Mouse (Mus musculus) left cerebral cortex, postnatal 14 days (tissue): ENCODE measurements around the gene Abat. TPM values are rescaled to one million over a fixed set of nuclear protein-coding genes. Genes with fewer than 3 reads are reported as not detected.

Experiments used
- DNase-seq, 2 experiments: peaks; one replicate each; pipeline ENCODE4 v3.0.0; 2021 to 2022; ENCODE audit warnings: low spot score in 2 of 2, mixed read lengths in 1 of 2
- intact Hi-C: fragments of 180-260 bp; cut with DNase I; formaldehyde crosslinking; loops from one replicate; pipeline ENCODE4 v1.15.1; 2025
- total RNA-seq, 2 experiments: library from RNA; stranded (reverse); gene quantifications; 2 replicates each; pipeline ENCODE4 v1.2.3; 2021

Abat gene
- total RNA-seq, 2 experiments from 2014 or later = 171 to 179 TPM

- DNase-seq = no peak
- intact Hi-C loops = no loop called here
Measured at GRCm38 (mm10) chr16:8612214-8613005, 99.2 kb downstream of the Abat start.

DNA sequence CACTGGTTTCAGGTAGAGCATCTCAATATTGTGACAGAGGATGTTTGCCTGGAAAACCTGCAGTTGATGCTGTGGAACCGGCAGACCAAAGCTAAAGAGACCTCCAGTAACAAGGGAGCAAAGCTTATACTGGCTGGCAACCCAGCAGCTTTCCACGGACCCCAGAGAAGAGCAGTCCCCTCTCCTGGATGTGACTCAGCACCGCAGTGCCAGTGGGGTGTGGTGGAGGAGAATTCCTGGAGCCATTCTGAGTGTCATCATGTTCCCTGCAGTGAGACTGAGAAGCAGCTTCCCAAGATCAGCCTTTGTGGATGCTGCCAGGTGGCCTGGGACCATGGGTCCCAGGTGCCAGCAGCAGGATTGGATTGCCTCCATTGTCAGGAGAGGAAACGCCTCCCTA is 99.8 kb downstream of the Abat start:
- no peak for DNase-seq
- intact Hi-C loops = no loop called here

GRCm38 (mm10) chr16:8613447-8613846 is 100.2 kb downstream of the Abat start:
- no peak for DNase-seq
- intact Hi-C loops = no loop called here

DNA sequence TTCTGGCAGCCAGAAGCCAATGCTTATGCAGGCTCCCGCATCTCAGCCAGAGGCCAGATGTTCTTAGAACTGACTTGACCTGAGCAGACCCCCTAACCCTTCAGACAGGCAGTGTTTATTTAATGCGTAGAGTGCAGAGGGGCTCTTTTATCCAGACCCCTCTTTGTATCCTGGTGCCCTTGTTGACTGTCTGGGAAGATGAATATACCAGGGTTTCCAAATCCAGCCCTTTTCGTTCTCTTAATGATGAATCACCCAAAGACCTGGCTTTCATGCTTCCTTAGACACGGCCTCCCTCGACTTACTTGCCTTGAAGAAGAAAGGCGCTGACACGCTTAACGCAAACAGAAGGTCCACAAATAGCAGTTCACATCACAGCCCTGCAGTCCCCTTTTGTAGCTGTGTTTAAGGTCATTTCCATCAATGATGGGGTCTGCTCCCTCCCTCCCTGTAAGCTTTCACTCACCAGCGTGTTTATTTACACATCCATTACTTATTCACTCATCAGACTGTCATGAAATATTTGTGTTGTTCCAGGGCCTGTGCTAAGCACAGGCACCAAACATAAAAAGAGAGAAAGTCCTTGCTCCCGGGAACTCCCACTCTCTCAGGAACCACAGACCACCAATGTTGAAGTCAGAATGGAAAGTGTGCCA is 106.6 kb downstream of the Abat start:
- DNase-seq = no peak
- intact Hi-C loops = no loop called here

- no peak for DNase-seq
Measured at GRCm38 (mm10) chr16:8620315-8621115, 107.3 kb downstream of the Abat start.

GRCm38 (mm10) chr16:8630419-8630818 is 117.2 kb downstream of the Abat start:
- DNase-seq = no peak
- intact Hi-C loops = loop anchor here (5.0 kb wide), 1 partner anchor 138 kb away; no protein-coding TSS in a partner anchor

More at GRCm38 (mm10) chr16:8620315-8621115, 107.3 kb downstream of the Abat start:
- intact Hi-C loops = no loop called here

- no peak for DNase-seq
- intact Hi-C loops = loop anchor here (5.0 kb wide), 1 partner anchor 139 kb away; no protein-coding TSS in a partner anchor
Measured at GRCm38 (mm10) chr16:8631428-8631827, 118.2 kb downstream of the Abat start.

GRCm38 (mm10) chr16:8636867-8637216 is 123.6 kb downstream of the Abat start:
- DNase-seq = no peak
- intact Hi-C loops = no loop called here

GRCm38 (mm10) chr16:8637217-8638051 is 124.2 kb downstream of the Abat start, which contains the start of the genes Pmm2 and Tmem186:
Gene Pmm2, plus strand, starts transcription at chr16:8637674.
Gene Tmem186, minus strand, starts transcription at chr16:8637712.
- intact Hi-C loops = no loop called here
- peak; percentile 85 to 94 for DNase-seq

DNA sequence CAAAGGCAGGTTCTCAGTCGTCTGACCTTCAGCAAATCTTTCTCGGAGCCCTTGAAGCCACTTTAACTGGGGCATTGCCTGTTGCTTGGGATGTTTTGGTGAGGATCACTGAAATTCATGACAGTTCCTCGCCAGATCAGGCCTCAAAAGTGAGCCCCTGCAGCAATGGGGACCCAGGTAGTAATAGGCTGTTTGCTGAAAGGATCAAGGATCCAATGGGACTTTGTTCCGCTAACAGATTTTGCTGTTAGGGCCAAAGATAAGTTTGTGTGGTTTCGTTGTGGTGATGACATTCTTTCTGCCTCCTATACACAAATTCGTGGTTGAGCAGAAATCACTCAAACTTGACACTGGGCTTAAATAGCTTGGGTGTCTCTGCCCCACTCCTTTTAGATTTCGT is 124.9 kb downstream of the Abat start:
- intact Hi-C loops = no loop called here
- DNase-seq = no peak

- no peak for DNase-seq
- intact Hi-C loops = no loop called here
Measured at GRCm38 (mm10) chr16:8639466-8640191, 126.4 kb downstream of the Abat start.

DNA sequence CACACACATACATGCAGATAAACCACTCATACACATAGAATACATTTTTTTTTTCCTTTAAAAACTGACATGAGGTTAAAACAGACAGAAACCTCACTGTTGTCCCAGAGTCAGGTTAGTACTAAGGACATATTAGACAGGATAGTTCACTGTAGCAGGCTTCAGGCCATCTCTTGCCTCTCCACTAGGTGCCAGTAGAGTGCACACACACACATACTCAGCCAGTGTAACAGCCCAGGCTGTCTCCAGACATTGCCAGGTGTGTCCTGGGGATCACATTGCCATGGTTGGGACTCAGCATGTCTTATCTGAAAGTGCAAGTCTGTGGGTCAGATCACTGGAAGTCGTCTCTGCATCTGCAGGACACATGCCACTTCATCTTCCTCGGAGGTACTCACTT is 130.6 kb downstream of the Abat start:
- intact Hi-C loops = no loop called here
- DNase-seq = peak; percentile 52 to 63

- no peak for DNase-seq
- intact Hi-C loops = no loop called here
Measured at GRCm38 (mm10) chr16:8645546-8645945, 132.3 kb downstream of the Abat start.

DNA sequence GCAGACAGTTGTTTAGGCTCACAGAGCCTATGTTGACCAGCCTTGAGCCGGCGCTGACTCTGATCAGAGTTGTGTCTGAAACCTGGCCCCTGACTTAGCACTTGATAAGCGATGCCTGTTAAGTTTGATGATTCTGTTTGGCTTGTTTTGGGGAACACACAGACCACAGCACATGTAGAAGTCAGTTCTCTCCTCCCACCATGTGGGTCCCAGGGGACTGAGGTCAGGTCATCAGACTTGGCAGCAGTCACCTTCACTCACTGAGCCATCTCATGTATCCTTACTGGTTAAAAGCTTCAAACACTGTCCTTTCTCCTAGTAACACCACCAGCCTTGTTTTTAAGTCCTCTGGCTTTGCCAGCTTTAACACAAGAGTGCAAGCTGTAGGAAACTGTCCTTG is 136.8 kb downstream of the Abat start:
- intact Hi-C loops = no loop called here
- no peak for DNase-seq

DNA sequence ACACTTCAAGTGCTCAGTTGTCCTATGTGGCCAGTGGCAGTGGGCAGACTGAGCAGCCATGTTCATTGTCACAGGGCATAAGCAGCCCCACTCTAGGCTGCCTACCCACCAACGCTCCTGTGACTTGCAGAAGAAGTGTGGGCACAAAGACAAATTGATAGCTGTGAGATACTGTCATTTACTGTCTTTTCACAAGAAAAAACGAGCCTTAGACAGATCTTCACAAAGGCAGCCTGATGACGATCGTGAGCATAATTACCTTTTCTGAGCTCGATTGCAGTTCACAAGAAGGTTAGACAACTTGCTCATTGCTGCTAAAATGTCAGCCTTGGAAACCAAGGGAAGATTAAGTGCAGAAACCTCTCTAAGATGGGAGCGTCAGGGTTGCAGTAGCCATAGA is 141.9 kb downstream of the Abat start:
- no peak for DNase-seq
- intact Hi-C loops = no loop called here

DNA sequence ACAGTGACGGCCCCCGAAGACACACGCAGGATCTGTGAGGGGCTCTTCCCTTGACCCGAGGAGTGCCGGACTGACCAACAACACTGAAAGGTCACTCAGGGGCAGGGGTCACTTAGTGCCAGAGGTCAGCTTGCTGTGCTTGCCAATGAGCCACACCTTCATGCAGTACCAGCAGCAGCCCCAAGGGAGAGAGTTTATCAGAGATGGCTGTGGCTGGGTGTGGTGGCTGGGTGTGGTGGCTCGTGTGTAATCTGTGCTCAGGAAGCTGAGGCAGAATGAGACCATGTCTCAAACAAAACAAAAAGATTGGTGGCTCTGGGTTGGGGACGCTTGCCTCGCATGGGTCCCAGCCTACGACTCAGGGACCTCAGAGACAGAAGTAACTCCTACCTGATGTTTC is 142.4 kb downstream of the Abat start:
- intact Hi-C loops = no loop called here

GRCm38 (mm10) chr16:8656256-8656655 is 143.0 kb downstream of the Abat start:
- DNase-seq = no peak

More for the DNA sequence above, 142.4 kb downstream of the Abat start:
- DNase-seq = no peak

GRCm38 (mm10) chr16:8658349-8658748 is 145.1 kb downstream of the Abat start:
- intact Hi-C loops = no loop called here
- DNase-seq = no peak

More at GRCm38 (mm10) chr16:8656256-8656655, 143.0 kb downstream of the Abat start:
- intact Hi-C loops = no loop called here
